In genomic region chr10:121256115-121256825, GRCm38 (mm10) we compare ENCODE assay signal across 8 mouse cellular contexts.
DNase-seq lines count a peak whose midpoint lies in the region; ATAC-seq and TF ChIP-seq lines count a peak whose summit lies in the region.

No protein-coding gene starts in this region.

- H3K27ac ChIP-seq in cerebellum, adult 2 months (ENCODE audit: insufficient read depth, low read length) = no peak overlapping the region
- no peak overlapping the region for H3K27ac ChIP-seq in forebrain, embryonic 15.5 days (replicated peaks)
- H3K27ac ChIP-seq in midbrain, embryonic 11.5 days (ENCODE audit: low read depth, low read length) = no peak overlapping the region
- H3K27ac ChIP-seq in small intestine, adult 2 months (ENCODE audit: insufficient read depth, low read depth, low read length) = no peak overlapping the region

- H3K36me3 ChIP-seq in forebrain, embryonic 15.5 days = no peaks in the 10 kb centered on the region
- H3K36me3 ChIP-seq in midbrain, embryonic 11.5 days (ENCODE audit: control insufficient read depth, insufficient read depth, low read length) = no peaks in the 10 kb centered on the region
- H3K36me3 ChIP-seq in small intestine, adult 2 months (ENCODE audit: control insufficient read depth, insufficient read depth, low read length) = no peaks in the 10 kb centered on the region

- H3K27me3 ChIP-seq in cerebellum, adult 2 months (ENCODE audit: control insufficient read depth, insufficient read depth, low read length) = no peaks in the 10 kb centered on the region; the same call in 1 of the 2 replicates
- H3K27me3 ChIP-seq in forebrain, embryonic 15.5 days = no peaks in the 10 kb centered on the region
- 0 out of 2 replicates have a peak, but pooled peaks cover 2% of the 10 kb centered on the region for H3K27me3 ChIP-seq in midbrain, embryonic 11.5 days (ENCODE audit: control insufficient read depth, insufficient read depth, low read length)
- H3K27me3 ChIP-seq in small intestine, adult 2 months (ENCODE audit: control insufficient read depth, insufficient read depth, low read length) = no peaks in the 10 kb centered on the region

- peak; percentile 96 for TF ChIP-seq CTCF in cerebellum, adult 2 months (IDR thresholded peaks at IDR 0.05; ENCODE audit: borderline replicate concordance, insufficient read depth, low read depth, low read length)
- TF ChIP-seq CTCF in small intestine, adult 2 months (IDR thresholded peaks at IDR 0.05; ENCODE audit: extremely low read depth, insufficient read length, insufficient replicate concordance, low read depth, low read length) = peak; percentile 97; the same call in 1 of the 2 replicates

- 24% methylated on average over 17 of the region's 17 CpGs for WGBS in cerebellum, adult 2 months
- WGBS in forebrain, embryonic 15.5 days = 24% methylated on average over 17 of the region's 17 CpGs
- 27% methylated on average over 17 of the region's 17 CpGs for WGBS in midbrain, embryonic 11.5 days
- 23% methylated on average over 17 of the region's 17 CpGs for WGBS in small intestine, adult 2 months

- H3K4me1 ChIP-seq in cerebellum, adult 2 months (ENCODE audit: control insufficient read depth, insufficient read depth, low read length) = no peaks in the 10 kb centered on the region
- H3K4me1 ChIP-seq in forebrain, embryonic 15.5 days = no peaks in the 10 kb centered on the region
- H3K4me1 ChIP-seq in midbrain, embryonic 11.5 days (ENCODE audit: control insufficient read depth, insufficient read depth, low read length) = no peaks in the 10 kb centered on the region
- no peaks in the 10 kb centered on the region for H3K4me1 ChIP-seq in small intestine, adult 2 months (ENCODE audit: control insufficient read depth, insufficient read depth, insufficient read length, low read length)

- no peak overlapping the region for H3K4me3 ChIP-seq in cerebellum, adult 2 months (replicated peaks; ENCODE audit: insufficient read depth, low read depth, low read length)
- H3K4me3 ChIP-seq in forebrain, embryonic 15.5 days = no peak overlapping the region
- H3K4me3 ChIP-seq in midbrain, embryonic 11.5 days (ENCODE audit: low read depth, low read length) = no peak overlapping the region
- H3K4me3 ChIP-seq in small intestine, adult 2 months (ENCODE audit: low read depth, low read length) = no peak overlapping the region

- intact Hi-C loops in left cerebral cortex, postnatal 14 days (cut with DNase I) = loop anchor here (5.0 to 10.0 kb wide), 4 partner anchors 224 to 1011 kb away; partner anchors contain the start of gene Wif1

- H3K4me2 ChIP-seq in forebrain, embryonic 15.5 days (replicated peaks) = no peak overlapping the region
- H3K4me2 ChIP-seq in midbrain, embryonic 11.5 days = no peak overlapping the region

- TF ChIP-seq POLR2A in cerebellum, adult 2 months (IDR thresholded peaks at IDR 0.05; ENCODE audit: borderline replicate concordance, insufficient read depth, low read length) = no peak
- no peak for TF ChIP-seq POLR2A in small intestine, adult 2 months (IDR thresholded peaks at IDR 0.05; ENCODE audit: low read depth, low read length)

- no peaks in the 10 kb centered on the region for H3K9me3 ChIP-seq in forebrain, embryonic 15.5 days
- H3K9me3 ChIP-seq in midbrain, embryonic 11.5 days (ENCODE audit: control insufficient read depth, low read length) = no peaks in the 10 kb centered on the region

- peak; percentile 52 for DNase-seq in right cerebral cortex, adult 18-20 months
- DNase-seq in right cerebral cortex, postnatal 36 days (ENCODE audit: low spot score in 2 of 2) = no peak
- DNase-seq in cerebellum, adult 2 months = peak; percentile 45 to 61
- peak; percentile 85 for DNase-seq in induced T-regulatory cell, adult 2 months (ENCODE audit: low read depth)
- peak; percentile 43 to 72 for DNase-seq in left cerebral cortex, postnatal 14 days (ENCODE audit: low spot score in 2 of 2)
- DNase-seq in midbrain, embryonic 11.5 days (ENCODE audit: low spot score, missing footprints) = peak; percentile 98

- no peak overlapping the region for H3K9ac ChIP-seq in forebrain, embryonic 15.5 days (replicated peaks)
- H3K9ac ChIP-seq in midbrain, embryonic 11.5 days (ENCODE audit: low read length) = no peak overlapping the region

- ATAC-seq in forebrain, embryonic 15.5 days (replicated peaks) = 0 out of 2 replicates have a peak, but pooled peaks have one; percentile 57
- peak; percentile 77 for ATAC-seq in midbrain, embryonic 11.5 days (ENCODE audit: low FRiP score)

Comparison
In these comparisons a context has a peak if more than half of its experiments do, and no peak if none do; other contexts are left out.
1. DNase-seq: peak in right cerebral cortex, adult 18-20 months (single experiment), cerebellum, adult 2 months (2 of 2), induced T-regulatory cell, adult 2 months (single experiment), left cerebral cortex, postnatal 14 days (2 of 2) and midbrain, embryonic 11.5 days (single experiment); none in right cerebral cortex, postnatal 36 days (0 of 2).